Mouse (Mus musculus) MEL (cell line): ENCODE results near the gene Mamstr. TPM values are rescaled to one million over a fixed set of nuclear protein-coding genes. Genes with fewer than 3 reads are reported as not detected.

Source experiments
- DNase-seq: peaks from one replicate; pipeline ENCODE4 v3.0.0; 2011; ENCODE audit warnings: low read depth, low spot score
- H3K27ac ChIP-seq: 2 replicates; pipeline ENCODE4 v1.5.1; 2012; ENCODE audit warnings: low read depth, mild to moderate bottlenecking, control low read depth, low read length, moderate library complexity; ENCODE audit not compliant: control insufficient read depth
- H3K27me3 ChIP-seq, 2 experiments: fragments of 150-350 bp in 1 of 2; sonication (generic) in 1 of 2; 2 replicates each; pipeline ENCODE4 v1.6.1; 2012; ENCODE audit warnings: low read length in 2 of 2, mild to moderate bottlenecking in 2 of 2, improper control_type of control experiment in 1 of 2, moderate library complexity in 1 of 2; ENCODE audit not compliant: insufficient read depth in 2 of 2, control insufficient read depth in 1 of 2
- H3K36me3 ChIP-seq, 2 experiments: 2 replicates each; pipeline ENCODE4 v1.6.1; 2012 to 2014; ENCODE audit warnings: low read length in 2 of 2, improper control_type of control experiment in 1 of 2, inconsistent platforms in 1 of 2, mild to moderate bottlenecking in 1 of 2; ENCODE audit not compliant: insufficient read depth in 2 of 2, control insufficient read depth in 1 of 2
- H3K4me1 ChIP-seq, 2 experiments: fragments of 150-350 bp in 1 of 2; sonication (generic) in 1 of 2; 2 replicates each; pipeline ENCODE4 v1.6.1; 2012; ENCODE audit warnings: low read length in 2 of 2, improper control_type of control experiment in 1 of 2, mild to moderate bottlenecking in 1 of 2; ENCODE audit not compliant: insufficient read depth in 2 of 2, control insufficient read depth in 1 of 2
- H3K4me3 ChIP-seq, 2 experiments: fragments of 150-350 bp in 1 of 2; sonication (generic) in 1 of 2; 2 replicates each; pipeline ENCODE4 v1.5.1; 2012; ENCODE audit warnings: low read depth in 2 of 2, low read length in 2 of 2, mild to moderate bottlenecking in 2 of 2, moderate library complexity in 2 of 2, control low read depth in 1 of 2, improper control_type of control experiment in 1 of 2; ENCODE audit not compliant: control insufficient read depth in 1 of 2, insufficient read depth in 1 of 2
- H3K79me2 ChIP-seq: 2 replicates; pipeline ENCODE4 v1.6.1; 2012; ENCODE audit warnings: mild to moderate bottlenecking, low read length, moderate library complexity; ENCODE audit not compliant: control insufficient read depth, poor library complexity, insufficient read depth
- H3K9ac ChIP-seq: 2 replicates; pipeline ENCODE4 v1.6.1; 2012; ENCODE audit warnings: low read depth, mild to moderate bottlenecking, control low read depth, low read length, moderate library complexity; ENCODE audit not compliant: control insufficient read depth, poor library complexity, severe bottlenecking
- H3K9me3 ChIP-seq: fragments of 150-350 bp; sonication (generic); replicated peaks from 2 replicates; pipeline ENCODE4 v1.6.1; 2012; ENCODE audit warnings: mild to moderate bottlenecking, low read length, improper control_type of control experiment, moderate library complexity; ENCODE audit not compliant: insufficient read depth
- BHLHE40 ChIP-seq: IDR thresholded peaks from 2 replicates; pipeline ENCODE4 v1.6.1; 2012; ENCODE audit warnings: low read depth, mild to moderate bottlenecking, inconsistent platforms, low read length, improper control_type of control experiment, borderline replicate concordance
- CHD2 ChIP-seq: IDR thresholded peaks from 2 replicates; pipeline ENCODE4 v1.6.1; 2011; ENCODE audit warnings: low read length, improper control_type of control experiment
- E2F4 ChIP-seq: IDR thresholded peaks from 2 replicates; pipeline ENCODE4 v1.6.1; 2011; ENCODE audit warnings: low read depth, low read length, improper control_type of control experiment, borderline replicate concordance
- EP300 ChIP-seq, 2 experiments: IDR thresholded peaks; 2 replicates each; pipeline ENCODE4 v1.6.1; 2011; ENCODE audit warnings: improper control_type of control experiment in 2 of 2, low read length in 2 of 2, low read depth in 1 of 2, mild to moderate bottlenecking in 1 of 2
- ETS1 ChIP-seq: IDR thresholded peaks from 2 replicates; pipeline ENCODE4 v1.6.1; 2012; ENCODE audit warnings: low read depth, mild to moderate bottlenecking, inconsistent platforms, low read length, improper control_type of control experiment, moderate library complexity
- JUND ChIP-seq: IDR thresholded peaks from 2 replicates; pipeline ENCODE4 v1.6.1; 2011; ENCODE audit warnings: low read depth, mild to moderate bottlenecking, improper control_type of control experiment, low read length
- KAT2A ChIP-seq: conservative IDR thresholded peaks from 2 replicates; pipeline ENCODE4 v1.6.1; 2012; ENCODE audit warnings: low read depth, low read length, improper control_type of control experiment, inconsistent platforms
- MAX ChIP-seq: IDR thresholded peaks from 2 replicates; pipeline ENCODE4 v1.6.1; 2011; ENCODE audit warnings: low read length, improper control_type of control experiment
- MAZ ChIP-seq: IDR thresholded peaks from 2 replicates; pipeline ENCODE4 v1.6.1; 2012; ENCODE audit warnings: low read depth, mild to moderate bottlenecking, inconsistent platforms, low read length, improper control_type of control experiment
- MYB ChIP-seq: IDR thresholded peaks from 2 replicates; pipeline ENCODE4 v1.6.1; 2011; ENCODE audit warnings: mild to moderate bottlenecking, low read depth, low read length, improper control_type of control experiment
- POLR2AphosphoS5 ChIP-seq: IDR thresholded peaks from 2 replicates; pipeline ENCODE4 v1.6.1; 2012; ENCODE audit warnings: low read depth, borderline replicate concordance, mild to moderate bottlenecking, inconsistent platforms, low read length, moderate library complexity, mixed read lengths
- RAD21 ChIP-seq: IDR thresholded peaks from 2 replicates; pipeline ENCODE4 v1.6.1; 2011; ENCODE audit warnings: mild to moderate bottlenecking, low read depth, low read length, improper control_type of control experiment
- SMC3 ChIP-seq: IDR thresholded peaks from 2 replicates; pipeline ENCODE4 v1.6.1; 2011; ENCODE audit warnings: low read depth, low read length, improper control_type of control experiment
- TAL1 ChIP-seq: IDR thresholded peaks from 2 replicates; pipeline ENCODE4 v1.6.1; 2012; ENCODE audit warnings: mild to moderate bottlenecking, inconsistent platforms, low read length, moderate library complexity, mixed read lengths
- USF1 ChIP-seq: IDR thresholded peaks from 2 replicates; pipeline ENCODE4 v1.6.1; 2014; ENCODE audit warnings: low read depth, mild to moderate bottlenecking, inconsistent platforms, low read length, improper control_type of control experiment, moderate library complexity
- USF2 ChIP-seq, 2 experiments: IDR thresholded peaks; 2 replicates each; pipeline ENCODE4 v1.6.1; 2011 to 2012; ENCODE audit warnings: improper control_type of control experiment in 2 of 2, low read length in 2 of 2, borderline replicate concordance in 1 of 2, inconsistent platforms in 1 of 2, low read depth in 1 of 2, mild to moderate bottlenecking in 1 of 2; ENCODE audit not compliant: insufficient read depth in 1 of 2
- ZKSCAN1 ChIP-seq: IDR thresholded peaks from 2 replicates; pipeline ENCODE4 v1.6.1; 2012; ENCODE audit warnings: low read depth, mild to moderate bottlenecking, inconsistent platforms, low read length, improper control_type of control experiment, moderate library complexity
- ZMIZ1 ChIP-seq: IDR thresholded peaks from 2 replicates; pipeline ENCODE4 v1.6.1; 2012; ENCODE audit warnings: low read depth, mild to moderate bottlenecking, inconsistent platforms, low read length, improper control_type of control experiment, moderate library complexity
- polyA plus RNA-seq, 2 experiments: library from polyadenylated mRNA; stranded (reverse) in 1 of 2; unstranded in 1 of 2; fragments of >175 nt in 1 of 2; fragments of >200 nt in 1 of 2; gene quantifications; 2 replicates each; pipeline versions ENCODE4 v1.2.1 to v1.2.4; 2012; ENCODE audit warnings: low replicate concordance in 2 of 2, low read depth in 1 of 2; ENCODE audit not compliant: insufficient read length in 2 of 2, insufficient read depth in 1 of 2, missing spikeins in 1 of 2
- total RNA-seq: library from RNA; depleted of rRNA; stranded (reverse); fragments of 300-350 nt; gene quantifications from 2 replicates; pipeline ENCODE4 v1.2.3, GENCODE M21; 2012

Mamstr gene
- total and polyA plus RNA-seq, 3 experiments = not detected

DNA sequence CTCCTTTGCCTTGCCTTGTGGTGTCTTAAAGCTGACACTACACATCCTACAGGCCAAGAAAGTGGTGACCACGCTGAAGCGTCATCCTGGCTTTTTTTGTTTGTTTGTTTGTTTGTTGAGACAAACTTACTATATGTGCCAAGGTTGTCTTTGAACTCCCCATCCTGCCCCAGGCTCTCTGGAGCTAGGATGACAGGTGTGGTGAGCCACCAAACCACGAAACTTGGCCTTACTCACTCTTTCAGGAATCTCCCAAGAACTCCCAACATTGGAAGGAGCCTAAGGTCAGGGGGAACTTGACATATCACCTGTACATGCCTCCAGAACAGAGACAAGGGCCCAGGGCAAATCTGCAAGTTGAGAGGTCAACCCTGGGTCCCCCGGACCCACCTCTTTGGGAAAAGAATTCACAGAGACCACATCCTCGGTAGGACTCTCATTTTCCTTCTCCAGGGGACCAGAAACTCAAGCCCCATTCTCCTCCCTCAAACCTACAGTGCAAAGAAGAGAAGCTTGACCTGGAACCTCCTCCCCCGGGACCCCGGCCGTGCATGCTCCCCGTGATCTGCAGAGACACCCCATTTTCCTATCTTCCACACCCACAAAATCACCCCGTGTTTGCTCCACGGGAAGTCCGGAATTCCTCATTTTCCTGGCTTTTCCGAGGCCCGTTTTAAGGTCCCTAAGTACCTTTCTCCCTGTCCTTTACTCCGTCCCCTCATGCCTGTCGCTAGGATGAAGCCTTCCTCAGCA, 2.9 kb downstream of the Mamstr start:
- peaks cover 0 to 1% of the 10 kb centered on the region in 2 experiments; a peak in 1 of 4 replicates for H3K27me3 ChIP-seq
- no peaks in the 10 kb centered on the region for H3K36me3 ChIP-seq
- no peaks in the 10 kb centered on the region for H3K4me1 ChIP-seq
- no peak overlapping the region for H3K4me3 ChIP-seq
- no peak overlapping the region for H3K9ac ChIP-seq
- no peak overlapping the region for H3K27ac ChIP-seq
- TF ChIP-seq RAD21 (no peak), POLR2AphosphoS5 (no peak), JUND (no peak), EP300 (IDR thresholded peaks at IDR 0.05; ENCODE audit: low read depth in 1 of 2, low read length in 2 of 2) (no peak), ZKSCAN1 (no peak), MAX (no peak), TAL1 (no peak), MAZ (no peak), USF2 (IDR thresholded peaks at IDR 0.05; ENCODE audit: borderline replicate concordance in 1 of 2, insufficient read depth in 1 of 2, low read depth in 1 of 2, low read length in 2 of 2) (no peak)
- TF ChIP-seq, all 39 proteins: peak for 0
- DNase-seq = no peak
- Histone ChIP-seq H3K79me2 (no peaks in the 10 kb centered on the region), H3K9me3 (no peaks in the 10 kb centered on the region)

DNA sequence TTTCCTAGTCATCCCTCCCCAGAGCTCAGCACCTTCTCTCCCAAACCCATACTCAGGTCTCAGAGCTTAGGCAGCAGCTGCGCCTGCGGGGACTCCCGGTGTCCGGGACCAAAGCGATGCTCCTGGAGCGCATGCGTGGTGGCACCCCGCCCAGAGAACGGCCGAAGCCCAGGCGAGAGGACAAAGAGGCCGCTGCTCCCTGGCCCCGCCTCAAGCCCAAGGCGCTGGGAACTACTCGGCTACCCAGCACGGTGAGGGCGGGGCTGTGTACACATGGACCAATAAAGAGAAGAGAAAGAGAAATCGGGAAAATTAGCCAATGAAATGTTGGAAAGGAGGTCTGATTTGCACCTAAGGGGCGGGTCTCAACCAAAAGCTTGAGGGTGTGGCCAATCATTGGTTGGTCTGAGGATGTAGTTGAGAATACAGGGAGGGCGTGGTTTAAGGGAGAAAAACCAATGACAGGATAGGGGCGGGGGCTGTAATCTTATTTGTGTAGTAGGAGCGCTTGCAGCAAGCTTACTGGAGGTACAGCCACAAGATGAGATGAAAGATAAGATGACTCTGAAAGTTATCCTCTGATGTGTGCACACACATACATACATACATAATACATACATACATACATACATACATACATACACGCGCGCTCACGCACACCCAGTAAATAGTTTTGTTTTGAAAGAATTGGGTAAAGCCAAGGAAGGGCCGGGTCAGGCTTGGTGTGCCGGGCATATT, 3.8 kb downstream of the Mamstr start:
- Histone ChIP-seq H3K79me2 (no peaks in the 10 kb centered on the region), H3K27ac (no peak overlapping the region), H3K9me3 (no peaks in the 10 kb centered on the region), H3K36me3 (no peaks in the 10 kb centered on the region), H3K9ac (no peak overlapping the region), H3K27me3 (peaks cover 0 to 1% of the 10 kb centered on the region in 2 experiments; a peak in 1 of 4 replicates), H3K4me3 (no peak overlapping the region), H3K4me1 (no peaks in the 10 kb centered on the region)
- no peak for DNase-seq
- TF ChIP-seq CHD2 (no peak), MYB (no peak), ZMIZ1 (no peak), USF1 (no peak), ETS1 (no peak), EP300 (IDR thresholded peaks at IDR 0.05; ENCODE audit: low read depth in 1 of 2, low read length in 2 of 2) (no peak), BHLHE40 (no peak), MAZ (no peak), KAT2A (no peak), SMC3 (no peak), E2F4 (no peak)
